Mouse (Mus musculus) hindbrain, embryonic 16.5 days (tissue): ENCODE measurements around the gene Ly6g6c. TPM values are rescaled to one million over a fixed set of nuclear protein-coding genes. Genes with fewer than 3 reads are reported as not detected.

Source experiments
- ATAC-seq: fragments of 200-750 bp; cut with Nextera tagmentation; 2 replicates; pipeline ENCODE4 v1.8.0; 2017; ENCODE audit warnings: moderate TSS enrichment, moderate library complexity
- H3K27ac ChIP-seq: fragments of 300-500 bp; sonication (generic); 2 replicates; pipeline ENCODE4 v1.5.1; 2014; ENCODE audit warnings: low read depth, mild to moderate bottlenecking, control low read depth, low read length, moderate library complexity
- H3K27me3 ChIP-seq: fragments of 300-500 bp; sonication (generic); replicated peaks from 2 replicates; pipeline ENCODE4 v1.6.1; 2014; ENCODE audit warnings: low read length; ENCODE audit not compliant: control insufficient read depth, insufficient read depth
- H3K36me3 ChIP-seq: fragments of 300-500 bp; sonication (generic); 2 replicates; pipeline ENCODE4 v1.6.1; 2014; ENCODE audit warnings: mild to moderate bottlenecking, low read length, moderate library complexity, mixed read lengths; ENCODE audit not compliant: control insufficient read depth, insufficient read depth
- H3K4me1 ChIP-seq: fragments of 300-500 bp; sonication (generic); 2 replicates; pipeline ENCODE4 v1.6.1; 2014; ENCODE audit warnings: low read depth, low read length; ENCODE audit not compliant: control insufficient read depth, insufficient read depth
- H3K4me2 ChIP-seq: fragments of 300-500 bp; sonication (generic); 2 replicates; pipeline ENCODE4 v1.6.1; 2014; ENCODE audit warnings: mild to moderate bottlenecking, low read length, control low read depth, moderate library complexity
- H3K4me3 ChIP-seq: fragments of 300-500 bp; sonication (generic); 2 replicates; pipeline ENCODE4 v1.5.1; 2014; ENCODE audit warnings: mild to moderate bottlenecking, low read length, control low read depth, moderate library complexity
- H3K9ac ChIP-seq: fragments of 300-500 bp; sonication (generic); 2 replicates; pipeline ENCODE4 v1.6.1; 2014; ENCODE audit warnings: low read depth, mild to moderate bottlenecking, control low read depth, low read length, moderate library complexity
- H3K9me3 ChIP-seq: fragments of 300-500 bp; sonication (generic); 2 replicates; pipeline ENCODE4 v1.6.1; 2014; ENCODE audit warnings: mild to moderate bottlenecking, low read length, moderate library complexity; ENCODE audit not compliant: control insufficient read depth
- WGBS: fragments of 180-500 bp; shearing (Covaris S2); extraction: QIAGEN DNeasy Blood & Tissue Kit; methylation state at CpG from one replicate; pipeline ENCODE4 v1.1.7; 2014; 5-methylcytosine and 5-hydroxymethylcytosine counted together
- polyA plus RNA-seq: library from polyadenylated mRNA; unstranded; fragments of >200 nt; fragmentation: Nextera tagmentation; extraction: Ambion mirVana; gene quantifications from 2 replicates; pipeline ENCODE4 v1.2.1, GENCODE M21; 2015

Gene Ly6g6c
- polyA plus RNA-seq, 1 experiment from 2014 or later: not detected

DNA sequence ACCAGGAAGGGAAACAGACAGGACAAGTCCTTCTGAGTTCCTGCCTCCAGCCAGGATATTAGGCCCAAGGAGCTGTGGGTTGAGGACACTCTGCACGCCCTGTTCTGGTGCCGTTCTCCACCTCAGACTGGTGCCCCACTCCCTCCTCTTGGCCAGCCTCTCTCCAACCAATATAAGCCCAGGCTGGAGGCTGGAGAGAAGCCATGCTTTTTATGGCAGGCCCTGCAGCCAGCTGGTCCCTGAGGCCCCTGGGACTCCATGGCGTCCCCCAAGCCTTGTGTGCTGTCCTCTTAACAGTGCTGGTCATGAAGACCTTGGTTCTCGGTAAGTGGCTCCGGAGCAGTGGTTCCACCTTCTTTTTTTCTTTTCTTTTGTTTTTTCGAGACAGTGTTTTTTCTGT lies 42.9 kb downstream of the Ly6g6c start, which contains the start of gene Ly6g5c:
TSS of gene Ly6g5c (plus strand) at position 183 of the 400 bp plus-strand sequence.
- no peak within 1 kb of the TSS for H3K4me2 ChIP-seq
- no peak within 1 kb of the TSS for H3K9ac ChIP-seq
- H3K4me1 ChIP-seq: peaks cover 3% of the 10 kb centered on the region
- ATAC-seq: no peak
- H3K27me3 ChIP-seq: no peaks in the 10 kb centered on the region
- peaks cover 5% of the 10 kb centered on the region for H3K36me3 ChIP-seq
- 86% methylated on average over 6 of the region's 6 CpGs for WGBS
- no peak within 1 kb of the TSS for H3K4me3 ChIP-seq
- H3K9me3 ChIP-seq: no peaks in the 10 kb centered on the region
- H3K27ac ChIP-seq: no peak within 1 kb of the TSS

DNA sequence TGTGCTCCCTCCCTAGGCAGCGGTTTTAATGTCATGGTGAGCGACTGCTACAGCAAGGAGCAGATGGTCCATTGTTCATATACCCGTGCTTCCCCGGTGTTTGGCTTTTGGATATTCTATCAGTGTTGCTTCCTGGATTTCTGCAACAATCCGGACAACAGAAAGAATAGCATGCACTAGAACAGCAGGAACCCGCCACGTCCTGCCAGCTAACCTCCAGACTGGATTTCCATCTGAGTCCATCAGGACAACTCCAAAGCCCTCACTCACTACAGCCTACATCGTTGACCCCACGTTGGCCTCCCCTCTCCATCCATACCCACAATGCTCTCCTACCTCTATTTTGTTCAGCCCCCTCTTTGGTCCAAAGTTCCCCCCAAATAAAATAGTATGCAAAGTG lies 46.6 kb downstream of the Ly6g6c start:
- Histone ChIP-seq H3K9me3 (no peaks in the 10 kb centered on the region), H3K27ac (no peak overlapping the region), H3K4me1 (no peaks in the 10 kb centered on the region), H3K4me3 (no peak overlapping the region), H3K9ac (no peak overlapping the region), H3K36me3 (peaks cover 6% of the 10 kb centered on the region), H3K27me3 (no peaks in the 10 kb centered on the region), H3K4me2 (no peak overlapping the region)
- WGBS: 62% methylated on average over 9 of the region's 9 CpGs
- ATAC-seq: no peak

DNA sequence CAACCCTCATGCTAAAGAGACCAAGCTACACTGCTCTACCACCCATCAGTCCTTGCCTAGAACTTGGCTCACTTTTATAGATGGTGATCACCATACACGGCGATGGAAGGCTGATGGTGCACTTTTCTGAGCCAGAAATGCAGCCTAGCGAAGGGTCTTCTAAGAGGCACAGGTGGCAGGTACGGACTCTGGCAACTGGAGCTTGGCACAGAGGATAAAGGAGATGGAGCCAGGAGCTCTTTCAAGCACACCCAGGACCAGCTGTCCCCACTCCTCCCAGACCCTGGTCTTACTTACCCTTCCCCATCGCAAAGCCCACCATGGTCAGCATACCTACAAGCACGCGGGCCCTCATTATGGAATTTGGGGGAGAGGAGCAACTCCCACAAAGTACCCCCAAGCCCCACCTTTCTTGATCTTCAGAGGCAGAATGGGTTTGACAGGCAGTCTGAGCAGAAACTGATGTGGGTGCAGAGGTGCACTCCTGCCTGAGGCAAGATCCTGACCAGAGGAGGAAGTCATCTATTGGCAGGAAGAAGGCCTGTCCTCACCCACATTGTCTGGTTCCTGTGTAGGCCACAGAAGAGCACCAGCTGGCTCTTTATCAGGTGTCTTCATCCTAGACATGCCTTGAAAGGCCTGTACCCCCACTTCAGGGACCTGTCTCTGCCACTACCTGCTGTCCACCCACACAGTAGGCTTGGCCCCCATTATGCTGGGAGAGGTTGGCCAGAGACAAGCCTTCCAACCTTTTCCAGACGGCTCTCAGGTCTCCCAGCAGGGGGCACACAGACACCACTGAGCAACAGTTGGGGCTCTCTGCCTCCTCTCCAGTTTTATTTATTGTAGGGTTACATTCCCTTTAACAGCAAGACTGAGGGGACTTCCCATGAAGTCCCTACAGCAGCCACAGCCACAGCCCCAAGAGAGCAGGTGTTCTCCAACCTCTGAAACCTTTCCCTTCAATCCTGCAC lies 50.1 kb downstream of the Ly6g6c start, which contains the start of gene Ly6g5b:
TSS of gene Ly6g5b (minus strand) at position 383 of the 974 bp plus-strand sequence.
- Histone ChIP-seq H3K9ac (no peak within 1 kb of the TSS; the same call in 1 of the 2 replicates), H3K27ac (no peak within 1 kb of the TSS), H3K9me3 (no peaks in the 10 kb centered on the region), H3K4me2 (no peak within 1 kb of the TSS), H3K4me1 (peaks cover 8% of the 10 kb centered on the region), H3K27me3 (no peaks in the 10 kb centered on the region), H3K36me3 (peaks cover 22% of the 10 kb centered on the region), H3K4me3 (no peak within 1 kb of the TSS)
- ATAC-seq: no peak
- 85% methylated on average over 8 of the region's 8 CpGs for WGBS

Other genes starting within 250 kb of the Ly6g6c start
- 41.2 and 43.1 TPM in 2 replicates for gene Stk19, start 228.4 kb upstream of the Ly6g6c start, polyA plus RNA-seq
- 68.4 and 68.9 TPM in 2 replicates for gene Dxo, start 228.4 kb upstream of the Ly6g6c start, polyA plus RNA-seq
- 57.1 and 62.6 TPM in 2 replicates for gene Skiv2l, start 215.2 kb upstream of the Ly6g6c start, polyA plus RNA-seq
- gene Nelfe, start 215.0 kb upstream of the Ly6g6c start, polyA plus RNA-seq: 78.9 and 83.3 TPM in 2 replicates
- 1.6 and 2.1 TPM in 2 replicates for gene Cfb, start 202.9 kb upstream of the Ly6g6c start, polyA plus RNA-seq
- 9.2 and 9.6 TPM in 2 replicates for gene Zbtb12, start 185.9 kb upstream of the Ly6g6c start, polyA plus RNA-seq
- not detected in 2 replicates for gene Gm20547, start 183.3 kb upstream of the Ly6g6c start, polyA plus RNA-seq
- gene C2, start 167.1 kb upstream of the Ly6g6c start, polyA plus RNA-seq: 1.8 and 2.8 TPM in 2 replicates
- gene Ehmt2, start 166.9 kb upstream of the Ly6g6c start, polyA plus RNA-seq: 81.9 and 95.3 TPM in 2 replicates
- 0.21 TPM in 1 of 2 replicates, not detected in the other for gene Slc44a4, start 150.9 kb upstream of the Ly6g6c start, polyA plus RNA-seq
- 41.7 and 42.1 TPM in 2 replicates for gene Neu1, start 134.1 kb upstream of the Ly6g6c start, polyA plus RNA-seq
- gene Hspa1b, start 106.2 kb upstream of the Ly6g6c start, polyA plus RNA-seq: 0.45 and 0.74 TPM in 2 replicates
- gene Gm20481, start 95.5 kb upstream of the Ly6g6c start, polyA plus RNA-seq: not detected in 2 replicates
- gene Hspa1a, start 93.2 kb upstream of the Ly6g6c start, polyA plus RNA-seq: 15.3 and 18.1 TPM in 2 replicates
- gene Hspa1l, start 92.7 kb upstream of the Ly6g6c start, polyA plus RNA-seq: 1.4 and 1.6 TPM in 2 replicates
- gene Lsm2, start 83.5 kb upstream of the Ly6g6c start, polyA plus RNA-seq: 106 and 113 TPM in 2 replicates
- 50.7 and 61.7 TPM in 2 replicates for gene Vars, start 64.4 kb upstream of the Ly6g6c start, polyA plus RNA-seq
- 0.08 and 0.19 TPM in 2 replicates for gene Vwa7, start 48.8 kb upstream of the Ly6g6c start, polyA plus RNA-seq
- 1.7 TPM in 2 replicates for gene Sapcd1, start 37.4 kb upstream of the Ly6g6c start, polyA plus RNA-seq
- gene Msh5, start 18.6 kb upstream of the Ly6g6c start, polyA plus RNA-seq: 1.8 and 2.5 TPM in 2 replicates
- 85.2 and 88.5 TPM in 2 replicates for gene Clic1, start 15.4 kb upstream of the Ly6g6c start, polyA plus RNA-seq
- 338 and 363 TPM in 2 replicates for gene Ddah2, start 6.4 kb upstream of the Ly6g6c start, polyA plus RNA-seq
- gene Mpig6b, start 796 bp downstream of the Ly6g6c start, polyA plus RNA-seq: 0.13 and 0.21 TPM in 2 replicates
- 0.16 and 0.34 TPM in 2 replicates for gene Ly6g6e, start 11.5 kb downstream of the Ly6g6c start, polyA plus RNA-seq
- gene Ly6g6d, start 12.7 kb downstream of the Ly6g6c start, polyA plus RNA-seq: 0.68 and 1.0 TPM in 2 replicates
- gene Ly6g6f, start 20.2 kb downstream of the Ly6g6c start, polyA plus RNA-seq: 0.22 TPM in 1 of 2 replicates, not detected in the other
- gene Abhd16a, start 23.9 kb downstream of the Ly6g6c start, polyA plus RNA-seq: 113 and 115 TPM in 2 replicates
- gene Ly6g5c, start 42.9 kb downstream of the Ly6g6c start, polyA plus RNA-seq: not detected in 2 replicates
- gene Ly6g5b, start 50.0 kb downstream of the Ly6g6c start, polyA plus RNA-seq: 0.93 and 1.5 TPM in 2 replicates
- 20.7 and 23.7 TPM in 2 replicates for gene Gpank1, start 56.1 kb downstream of the Ly6g6c start, polyA plus RNA-seq
- 319 and 346 TPM in 2 replicates for gene Csnk2b, start 56.7 kb downstream of the Ly6g6c start, polyA plus RNA-seq
- gene D17H6S53E, start 61.0 kb downstream of the Ly6g6c start, polyA plus RNA-seq: 8.9 TPM in 2 replicates
- not detected in 2 replicates for gene Apom, start 66.7 kb downstream of the Ly6g6c start, polyA plus RNA-seq
- gene Bag6, start 69.8 kb downstream of the Ly6g6c start, polyA plus RNA-seq: 50.9 and 65.2 TPM in 2 replicates
- 138 and 153 TPM in 2 replicates for gene Prrc2a, start 99.5 kb downstream of the Ly6g6c start, polyA plus RNA-seq
- gene Aif1, start 110.7 kb downstream of the Ly6g6c start, polyA plus RNA-seq: 5.6 and 10.1 TPM in 2 replicates
- gene Lst1, start 123.1 kb downstream of the Ly6g6c start, polyA plus RNA-seq: 4.8 and 7.3 TPM in 2 replicates
- gene Ltb, start 129.1 kb downstream of the Ly6g6c start, polyA plus RNA-seq: 1.1 and 1.2 TPM in 2 replicates
- gene Tnf, start 136.6 kb downstream of the Ly6g6c start, polyA plus RNA-seq: not detected in 2 replicates
- 0.37 and 0.80 TPM in 2 replicates for gene Lta, start 140.0 kb downstream of the Ly6g6c start, polyA plus RNA-seq
- gene Gm16181, start 155.4 kb downstream of the Ly6g6c start, polyA plus RNA-seq: 0.34 and 0.45 TPM in 2 replicates
- gene Atp6v1g2, start 168.3 kb downstream of the Ly6g6c start, polyA plus RNA-seq: 140 and 151 TPM in 2 replicates
- gene Nfkbil1, start 170.4 kb downstream of the Ly6g6c start, polyA plus RNA-seq: 9.8 and 10.1 TPM in 2 replicates
- gene Ddx39b, start 176.4 kb downstream of the Ly6g6c start, polyA plus RNA-seq: 331 and 355 TPM in 2 replicates
- gene H2-D1, start 197.3 kb downstream of the Ly6g6c start, polyA plus RNA-seq: 125 and 134 TPM in 2 replicates